Mouse (Mus musculus) CD8-positive naive resting alpha-beta T cell, adult 57 days (primary cell): Measurements from ENCODE around the gene Gm11236. TPM values are rescaled to one million over a fixed set of nuclear protein-coding genes. Genes with fewer than 3 reads are reported as not detected.

Experiments used
- total RNA-seq: library from RNA; stranded (reverse); gene quantifications from one replicate; pipeline ENCODE4 v1.2.4, GENCODE M21; 2023

Gm11236 gene
- total RNA-seq = not detected

DNA sequence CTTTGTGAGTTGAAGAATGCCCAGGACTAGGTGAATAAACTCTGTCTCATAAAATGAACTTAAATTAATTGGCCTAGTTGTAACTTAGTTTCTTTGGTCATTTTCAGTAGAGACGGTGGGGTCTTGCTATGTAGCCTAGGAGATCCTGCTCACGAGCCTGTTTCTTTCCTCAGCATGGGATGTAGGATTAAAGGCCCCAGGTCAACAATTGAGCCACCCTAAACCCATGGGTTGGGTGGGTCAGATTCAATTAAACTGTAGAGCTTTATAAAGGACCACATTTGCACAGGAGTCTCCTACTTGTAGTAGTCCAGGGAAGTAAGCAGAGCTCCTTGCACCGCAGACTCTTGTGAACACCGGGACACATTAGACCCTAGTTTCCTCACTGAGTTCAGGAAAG is at the start of gene Gm11236:
Gene Gm11236 (plus strand): TSS at position 301 of the 400 bp plus-strand sequence.

GRCm38 (mm10) chr4:73607581-73607980 is 30.3 kb upstream of the Gm11236 start, which contains the start of gene Gm11238:
TSS of gene Gm11238 (plus strand) at chr4:73607881.

GRCm38 (mm10) chr4:73622684-73623083 is 15.2 kb upstream of the Gm11236 start, which contains the start of gene Gm11237:
TSS of gene Gm11237 (plus strand) at chr4:73622984.

DNA sequence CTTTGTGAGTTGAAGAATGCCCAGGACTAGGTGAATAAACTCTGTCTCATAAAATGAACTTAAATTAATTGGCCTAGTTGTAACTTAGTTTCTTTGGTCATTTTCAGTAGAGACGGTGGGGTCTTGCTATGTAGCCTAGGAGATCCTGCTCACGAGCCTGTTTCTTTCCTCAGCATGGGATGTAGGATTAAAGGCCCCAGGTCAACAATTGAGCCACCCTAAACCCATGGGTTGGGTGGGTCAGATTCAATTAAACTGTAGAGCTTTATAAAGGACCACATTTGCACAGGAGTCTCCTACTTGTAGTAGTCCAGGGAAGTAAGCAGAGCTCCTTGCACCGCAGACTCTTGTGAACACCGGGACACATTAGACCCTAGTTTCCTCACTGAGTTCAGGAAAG is 30.1 kb downstream of the Gm11236 start, which contains the start of gene Gm11239:
Gene Gm11239 (plus strand): TSS at position 301 of the 400 bp plus-strand sequence.

GRCm38 (mm10) chr4:73683216-73683615 is 45.3 kb downstream of the Gm11236 start, which contains the start of gene Gm428:
TSS of gene Gm428 (plus strand) at chr4:73683516.

Other genes with a start within 250 kb of the Gm11236 start
- not detected for gene Gm11487, start 233.0 kb upstream of the Gm11236 start, total RNA-seq
- not detected for gene Gm11238, start 30.2 kb upstream of the Gm11236 start, total RNA-seq
- gene Gm11237, start 15.1 kb upstream of the Gm11236 start, total RNA-seq = not detected
- gene Gm11239, start 30.2 kb downstream of the Gm11236 start, total RNA-seq = not detected
- gene Gm428, start 45.4 kb downstream of the Gm11236 start, total RNA-seq = not detected
- not detected for gene Rasef, start 152.9 kb downstream of the Gm11236 start, total RNA-seq
- gene Gm11758, start 238.1 kb downstream of the Gm11236 start, total RNA-seq = not detected